Mouse (Mus musculus) hindbrain, embryonic 14.5 days (tissue): ENCODE data around the gene Syngr1. TPM values are rescaled to one million over a fixed set of nuclear protein-coding genes. Genes with fewer than 3 reads are reported as not detected.

Source experiments
- ATAC-seq: fragments of 200-750 bp; cut with Nextera tagmentation; 2 replicates; pipeline ENCODE4 v1.8.0; 2017; ENCODE audit warnings: moderate number of reproducible peaks, mild to moderate bottlenecking, moderate TSS enrichment, moderate library complexity; ENCODE audit not compliant: low FRiP score
- DNase-seq: peaks from one replicate; pipeline ENCODE4 v3.0.0-alpha.2; 2015; ENCODE audit warnings: low spot score
- H3K27ac ChIP-seq: fragments of 300-500 bp; sonication (generic); 2 replicates; pipeline ENCODE4 v1.5.1; 2014; ENCODE audit warnings: mild to moderate bottlenecking, moderate library complexity
- H3K27me3 ChIP-seq: fragments of 300-500 bp; sonication (generic); 2 replicates; pipeline ENCODE4 v1.6.1; 2014; ENCODE audit warnings: mild to moderate bottlenecking, low read length, mixed read lengths; ENCODE audit not compliant: control insufficient read depth, insufficient read depth
- H3K36me3 ChIP-seq: fragments of 300-500 bp; sonication (generic); replicated peaks from 2 replicates; pipeline ENCODE4 v1.6.1; 2014; ENCODE audit not compliant: control insufficient read depth, insufficient read depth
- H3K4me1 ChIP-seq: fragments of 300-500 bp; sonication (generic); replicated peaks from 2 replicates; pipeline ENCODE4 v1.6.1; 2014; ENCODE audit warnings: antibody characterized with exemption, low read length, mixed read lengths; ENCODE audit not compliant: control insufficient read depth, insufficient read depth
- H3K4me2 ChIP-seq: fragments of 300-500 bp; sonication (generic); replicated peaks from 2 replicates; pipeline ENCODE4 v1.6.1; 2014; ENCODE audit warnings: mild to moderate bottlenecking, moderate library complexity
- H3K4me3 ChIP-seq: fragments of 300-500 bp; sonication (generic); replicated peaks from 2 replicates; pipeline ENCODE4 v1.5.1; 2014; ENCODE audit warnings: mild to moderate bottlenecking, low read length
- H3K9ac ChIP-seq: fragments of 300-500 bp; sonication (generic); 2 replicates; pipeline ENCODE4 v1.6.1; 2014
- H3K9me3 ChIP-seq: fragments of 300-500 bp; sonication (generic); 2 replicates; pipeline ENCODE4 v1.6.1; 2016; ENCODE audit warnings: low read length; ENCODE audit not compliant: control insufficient read depth
- WGBS: fragments of 180-500 bp; shearing (Covaris S2); extraction: QIAGEN DNeasy Blood & Tissue Kit; methylation state at CpG from one replicate; pipeline ENCODE4 v1.1.7; 2014; 5-methylcytosine and 5-hydroxymethylcytosine counted together
- polyA plus RNA-seq: library from polyadenylated mRNA; unstranded; fragments of >200 nt; fragmentation: Nextera tagmentation; extraction: Ambion mirVana; gene quantifications from 2 replicates; pipeline ENCODE4 v1.2.1, GENCODE M21; 2014

Syngr1 gene
- polyA plus RNA-seq, 1 experiment from 2014 or later = 37.0 TPM

DNA sequence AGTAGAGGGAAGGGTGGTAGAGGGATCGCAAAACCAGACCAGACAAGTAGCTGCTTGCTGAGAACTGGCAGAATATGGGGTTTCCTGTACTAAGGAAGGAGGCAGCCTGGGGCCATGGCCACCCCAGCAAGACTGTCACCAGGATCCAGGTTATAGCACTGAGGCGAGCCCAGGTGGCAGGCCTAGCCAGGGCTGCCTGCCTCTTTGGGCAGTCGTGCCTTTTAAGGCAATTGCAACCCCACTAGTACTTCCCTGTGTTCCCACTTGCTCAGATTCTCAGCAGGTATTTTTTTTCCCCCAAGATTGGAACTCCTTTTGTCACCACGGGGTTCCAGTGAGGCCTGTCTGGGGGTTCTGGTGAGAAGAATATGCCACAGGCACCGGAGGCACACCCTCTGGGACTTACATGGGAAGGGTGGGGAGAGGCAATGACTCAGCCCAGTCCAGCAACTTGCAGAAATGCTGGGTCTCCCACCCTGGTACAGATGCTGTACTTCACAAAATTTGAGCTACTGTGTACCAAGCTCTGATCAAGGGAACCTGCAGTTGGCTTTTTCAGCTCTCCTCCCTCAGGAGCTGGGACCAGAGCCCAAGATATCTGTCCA lies 15.3 kb upstream of the Syngr1 start:
- Histone ChIP-seq H3K9me3 (no peaks in the 10 kb centered on the region), H3K9ac (no peak overlapping the region), H3K27me3 (no peaks in the 10 kb centered on the region), H3K4me2 (no peak overlapping the region), H3K4me1 (peaks cover 2% of the 10 kb centered on the region), H3K4me3 (no peak overlapping the region), H3K27ac (no peak overlapping the region), H3K36me3 (peaks cover 44% of the 10 kb centered on the region)
- WGBS = 36% methylated on average over 5 of the region's 5 CpGs
- DNase-seq (no peak), ATAC-seq (no peak)

GRCm38 (mm10) chr15:80076338-80077136 lies 14.6 kb upstream of the Syngr1 start:
- peaks cover 51% of the 10 kb centered on the region for H3K36me3 ChIP-seq
- DNase-seq (peak; percentile 88), ATAC-seq (no peak)
- no peak overlapping the region for H3K4me2 ChIP-seq
- no peak overlapping the region for H3K4me3 ChIP-seq
- peaks cover 9% of the 10 kb centered on the region for H3K4me1 ChIP-seq
- no peak overlapping the region for H3K9ac ChIP-seq
- no peaks in the 10 kb centered on the region for H3K9me3 ChIP-seq
- H3K27me3 ChIP-seq = no peaks in the 10 kb centered on the region
- WGBS = 8% methylated on average over 2 of the region's 2 CpGs
- H3K27ac ChIP-seq = no peak overlapping the region

DNA sequence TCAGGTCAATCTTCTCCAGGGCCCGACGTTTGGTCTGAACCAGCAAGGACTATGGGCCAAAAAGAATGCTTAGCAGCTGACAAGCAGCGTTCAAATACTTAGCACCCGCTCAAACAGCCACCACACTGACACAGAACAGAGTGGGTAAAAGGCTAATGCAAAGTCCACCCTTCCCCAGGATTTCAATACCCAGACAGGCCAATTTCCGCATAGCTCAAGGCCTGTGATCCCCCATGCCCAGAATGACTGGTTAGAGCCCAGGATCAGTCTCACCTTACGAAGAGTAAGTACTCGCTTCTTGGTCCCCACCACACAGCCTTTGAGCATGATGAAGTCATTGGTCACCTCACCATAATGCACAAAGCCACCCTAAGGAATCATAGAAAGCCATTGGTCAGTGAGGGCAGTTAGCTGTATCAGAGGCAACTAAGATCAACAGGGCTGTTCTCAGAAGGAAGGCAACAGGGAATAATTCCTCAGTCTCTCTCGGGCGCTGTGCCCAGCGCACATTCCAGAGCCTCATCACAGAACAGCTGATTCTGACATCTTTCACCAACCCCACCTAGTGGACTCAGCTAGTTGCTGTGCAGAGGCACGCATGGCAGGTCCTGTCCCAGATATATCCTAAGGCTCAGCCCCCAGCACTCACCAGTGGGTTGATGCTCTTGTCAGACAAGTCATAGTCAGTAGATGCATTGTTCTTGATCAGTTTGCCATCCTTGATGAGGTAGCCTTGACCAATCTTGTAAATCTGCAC lies 12.9 kb upstream of the Syngr1 start:
- WGBS = 79% methylated on average over 11 of the region's 11 CpGs
- H3K36me3 ChIP-seq = peaks cover 58% of the 10 kb centered on the region
- DNase-seq = no peak

GRCm38 (mm10) chr15:80079129-80079668 lies 11.9 kb upstream of the Syngr1 start:
- H3K4me1 ChIP-seq = peaks cover 22% of the 10 kb centered on the region
- H3K27ac ChIP-seq = no peak overlapping the region
- no peak overlapping the region for H3K9ac ChIP-seq
- H3K36me3 ChIP-seq = peaks cover 58% of the 10 kb centered on the region
- ATAC-seq = no peak
- H3K4me2 ChIP-seq = no peak overlapping the region
- H3K4me3 ChIP-seq = no peak overlapping the region
- no peak for DNase-seq
- no peaks in the 10 kb centered on the region for H3K27me3 ChIP-seq
- 93% methylated on average over 5 of the region's 5 CpGs for whole genome bisulfite sequencing
- H3K9me3 ChIP-seq = no peaks in the 10 kb centered on the region

More for the DNA sequence above, 12.9 kb upstream of the Syngr1 start:
- Histone ChIP-seq H3K4me2 (no peak overlapping the region), H3K4me1 (peaks cover 19% of the 10 kb centered on the region), H3K27ac (no peak overlapping the region), H3K27me3 (no peaks in the 10 kb centered on the region), H3K4me3 (no peak overlapping the region), H3K9ac (no peak overlapping the region), H3K9me3 (no peaks in the 10 kb centered on the region)
- no peak for ATAC-seq

GRCm38 (mm10) chr15:80079954-80080353 lies 11.2 kb upstream of the Syngr1 start:
- Histone ChIP-seq H3K9ac (no peak overlapping the region), H3K9me3 (no peaks in the 10 kb centered on the region), H3K36me3 (peaks cover 58% of the 10 kb centered on the region), H3K4me3 (no peak overlapping the region), H3K4me1 (peaks cover 22% of the 10 kb centered on the region), H3K4me2 (no peak overlapping the region), H3K27ac (no peak overlapping the region), H3K27me3 (no peaks in the 10 kb centered on the region)
- ATAC-seq (no peak), DNase-seq (no peak)
- 92% methylated on average over 3 of the region's 3 CpGs for WGBS

- 65% methylated on average over 9 of the region's 9 CpGs for WGBS
- no peak overlapping the region for H3K27ac ChIP-seq
- H3K9me3 ChIP-seq = no peaks in the 10 kb centered on the region
- ATAC-seq = no peak
- H3K9ac ChIP-seq = peak overlapping the region; percentile 92
- peak overlapping the region; percentile 70; the same call in 1 of the 2 replicates for H3K4me3 ChIP-seq
- H3K4me2 ChIP-seq = peak overlapping the region; percentile 83
- no peaks in the 10 kb centered on the region for H3K27me3 ChIP-seq
- peak; percentile 79 for DNase-seq
- H3K36me3 ChIP-seq = peaks cover 58% of the 10 kb centered on the region
- H3K4me1 ChIP-seq = peaks cover 22% of the 10 kb centered on the region
Measured at GRCm38 (mm10) chr15:80080711-80081615, 10.2 kb upstream of the Syngr1 start.

DNA sequence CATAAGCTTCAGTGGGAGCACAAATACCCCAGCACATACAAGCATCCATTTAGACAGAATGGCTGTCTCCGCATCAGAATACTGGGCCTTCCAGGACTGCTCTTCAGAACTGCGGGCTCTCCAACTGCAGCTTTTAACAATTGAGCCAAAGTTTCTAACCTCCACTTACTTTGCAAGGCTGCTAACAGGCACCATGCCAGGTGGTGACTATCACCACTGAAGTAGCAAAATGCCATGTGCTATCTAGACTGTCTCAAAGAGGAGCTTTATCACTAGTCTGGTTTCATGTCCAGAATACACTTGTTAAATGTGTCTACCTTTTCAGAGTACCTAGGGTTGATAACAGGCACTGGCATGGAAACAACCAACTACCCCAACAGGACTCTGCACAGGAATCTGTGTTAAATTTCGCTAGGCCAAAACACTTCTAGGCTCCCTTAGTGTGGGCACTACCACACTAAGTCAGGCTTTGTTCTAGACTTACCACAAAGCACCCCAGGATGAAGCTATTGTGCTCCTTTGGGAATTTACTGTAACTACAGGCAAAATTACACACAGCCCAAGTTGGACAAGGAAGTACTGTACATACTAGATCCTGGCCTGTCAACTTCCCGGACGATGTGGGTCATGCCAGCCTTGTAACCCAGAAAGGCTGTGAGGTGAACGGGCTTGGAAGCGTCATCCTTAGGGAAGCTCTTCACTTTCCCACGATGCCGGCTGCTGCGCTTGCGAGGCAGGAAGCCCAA lies 9.2 kb upstream of the Syngr1 start:
- 6% methylated on average over 11 of the region's 11 CpGs for WGBS
- Histone ChIP-seq H3K36me3 (peaks cover 52% of the 10 kb centered on the region), H3K27ac (0 out of 2 replicates have a peak overlapping the region, but pooled peaks have one; percentile 38)

GRCm38 (mm10) chr15:80082661-80083275 lies 8.4 kb upstream of the Syngr1 start:
- Histone ChIP-seq H3K36me3 (peaks cover 44% of the 10 kb centered on the region), H3K4me2 (peak overlapping the region; percentile 83), H3K9me3 (no peaks in the 10 kb centered on the region), H3K9ac (peak overlapping the region; percentile 92), H3K4me3 (peak overlapping the region; percentile 70), H3K27me3 (no peaks in the 10 kb centered on the region), H3K4me1 (peaks cover 22% of the 10 kb centered on the region), H3K27ac (peak overlapping the region; percentile 98)
- ATAC-seq (peak; percentile 62; the same call in 1 of the 2 replicates), DNase-seq (peak; percentile 33)
- under 1% methylated on average over 21 of the region's 21 CpGs for WGBS

More for the DNA sequence above, 9.2 kb upstream of the Syngr1 start:
- Histone ChIP-seq H3K27me3 (no peaks in the 10 kb centered on the region), H3K9ac (peak overlapping the region; percentile 92), H3K9me3 (no peaks in the 10 kb centered on the region), H3K4me3 (peak overlapping the region; percentile 70), H3K4me2 (peak overlapping the region; percentile 83), H3K4me1 (peaks cover 22% of the 10 kb centered on the region)
- ATAC-seq (no peak), DNase-seq (no peak)
